ENCODE assay signal across 16 mouse cellular contexts in the genomic region with DNA sequence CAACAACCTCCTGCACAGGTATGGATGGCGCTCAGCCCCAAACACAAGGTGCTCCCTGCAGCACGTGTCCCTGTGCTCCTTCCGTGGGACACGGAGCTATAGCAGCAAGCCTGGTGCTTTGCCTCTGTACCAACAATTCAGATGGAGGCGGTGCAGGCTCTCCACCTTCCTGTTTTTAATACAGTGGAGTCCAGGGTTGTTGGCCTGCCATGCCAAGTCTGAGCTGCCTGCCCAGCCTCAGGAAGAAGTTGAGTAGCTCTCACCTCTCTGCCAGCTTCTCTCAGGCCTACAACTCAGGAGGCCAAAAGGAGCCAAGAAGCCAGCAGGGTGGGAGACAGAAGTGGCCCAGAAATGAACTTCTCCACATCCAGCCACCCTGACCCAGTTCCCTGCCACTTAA.
DNase-seq lines count a peak whose midpoint lies in the region; ATAC-seq and TF ChIP-seq lines count a peak whose summit lies in the region.
"Had no signal": no experiment of that assay in that cellular context is flagged by ENCODE, and none has a peak within 500 bp of the region (broad histone marks: within the 10 kb centered on the region; RNA-seq: fewer than 3 reads in every experiment).

No protein-coding gene starts in this region.

- H3K27me3 ChIP-seq in forebrain, embryonic 15.5 days, result no peaks in the 10 kb centered on the region
- H3K27me3 ChIP-seq in forebrain, embryonic 13.5 days, result no peaks in the 10 kb centered on the region
- no peaks in the 10 kb centered on the region for H3K27me3 ChIP-seq in hindbrain, embryonic 16.5 days (replicated peaks; ENCODE audit: control insufficient read depth, insufficient read depth, low read length)
- 0 out of 2 replicates have a peak, but pooled peaks cover 7% of the 10 kb centered on the region for H3K27me3 ChIP-seq in hindbrain, embryonic 13.5 days
- no peaks in the 10 kb centered on the region for H3K27me3 ChIP-seq in stomach, postnatal 0 days (ENCODE audit: control insufficient read depth, insufficient read depth, low read length)
- H3K27me3 ChIP-seq: embryonic facial prominence, embryonic 13.5 days; liver, embryonic 15.5 days had no signal

- H3K27ac ChIP-seq in forebrain, embryonic 15.5 days (replicated peaks), result peak overlapping the region; percentile 89
- H3K27ac ChIP-seq in forebrain, embryonic 13.5 days, result no peak overlapping the region
- H3K27ac ChIP-seq in hindbrain, embryonic 16.5 days (ENCODE audit: low read depth, low read length), result 0 out of 2 replicates have a peak overlapping the region, but pooled peaks have one; percentile 26
- H3K27ac ChIP-seq in hindbrain, embryonic 13.5 days, result no peak overlapping the region
- H3K27ac ChIP-seq in stomach, postnatal 0 days (replicated peaks), result peak overlapping the region; percentile 40; the same call in 1 of the 2 replicates
- H3K27ac ChIP-seq: embryonic facial prominence, embryonic 13.5 days; forebrain, embryonic 10.5 days; hindbrain, embryonic 10.5 days; liver, embryonic 15.5 days had no signal

- H3K4me3 ChIP-seq in forebrain, embryonic 15.5 days, result no peak overlapping the region
- no peak overlapping the region for H3K4me3 ChIP-seq in forebrain, embryonic 13.5 days
- H3K4me3 ChIP-seq in hindbrain, embryonic 16.5 days (ENCODE audit: low read length), result no peak overlapping the region
- H3K4me3 ChIP-seq in hindbrain, embryonic 13.5 days, result no peak overlapping the region
- no peak overlapping the region for H3K4me3 ChIP-seq in lung, adult 2 months (replicated peaks; ENCODE audit: extremely low read depth, low read depth, low read length)
- H3K4me3 ChIP-seq in stomach, postnatal 0 days (ENCODE audit: low read depth, low read length), result no peak overlapping the region
- H3K4me3 ChIP-seq: embryonic facial prominence, embryonic 13.5 days; forebrain, embryonic 10.5 days; hindbrain, embryonic 10.5 days; liver, embryonic 15.5 days had no signal

- no peaks in the 10 kb centered on the region for H3K9me3 ChIP-seq in forebrain, embryonic 15.5 days
- H3K9me3 ChIP-seq in forebrain, embryonic 13.5 days (replicated peaks), result peaks cover 8% of the 10 kb centered on the region
- H3K9me3 ChIP-seq in hindbrain, embryonic 16.5 days (ENCODE audit: control insufficient read depth, low read length), result no peaks in the 10 kb centered on the region
- H3K9me3 ChIP-seq in hindbrain, embryonic 13.5 days, result no peaks in the 10 kb centered on the region
- H3K9me3 ChIP-seq in stomach, postnatal 0 days (ENCODE audit: control insufficient read depth, low read length), result no peaks in the 10 kb centered on the region
- H3K9me3 ChIP-seq: liver, embryonic 15.5 days had no signal

- peaks cover 9% of the 10 kb centered on the region; the same call in 1 of the 2 replicates for H3K36me3 ChIP-seq in forebrain, embryonic 15.5 days
- peaks cover 38% of the 10 kb centered on the region for H3K36me3 ChIP-seq in forebrain, embryonic 13.5 days (ENCODE audit: poor library complexity, severe bottlenecking)
- H3K36me3 ChIP-seq in hindbrain, embryonic 16.5 days (ENCODE audit: control insufficient read depth, insufficient read depth, low read length), result peaks cover 15% of the 10 kb centered on the region; the same call in 1 of the 2 replicates
- peaks cover 46% of the 10 kb centered on the region for H3K36me3 ChIP-seq in hindbrain, embryonic 13.5 days
- 0 out of 2 replicates have a peak, but pooled peaks cover 4% of the 10 kb centered on the region for H3K36me3 ChIP-seq in stomach, postnatal 0 days (ENCODE audit: control insufficient read depth, insufficient read depth, low read length)
- H3K36me3 ChIP-seq: liver, embryonic 15.5 days had no signal

- no peak overlapping the region for H3K4me2 ChIP-seq in forebrain, embryonic 15.5 days (replicated peaks)
- no peak overlapping the region for H3K4me2 ChIP-seq in forebrain, embryonic 13.5 days
- no peak overlapping the region for H3K4me2 ChIP-seq in hindbrain, embryonic 16.5 days (ENCODE audit: low read length)
- H3K4me2 ChIP-seq in hindbrain, embryonic 13.5 days, result no peak overlapping the region
- H3K4me2 ChIP-seq in stomach, postnatal 0 days (replicated peaks; ENCODE audit: low read depth), result no peak overlapping the region
- H3K4me2 ChIP-seq: embryonic facial prominence, embryonic 13.5 days; liver, embryonic 15.5 days had no signal

- no peak for ATAC-seq in forebrain, embryonic 15.5 days (replicated peaks)
- no peak for ATAC-seq in forebrain, embryonic 13.5 days
- no peak for ATAC-seq in hindbrain, embryonic 16.5 days
- no peak for ATAC-seq in hindbrain, embryonic 13.5 days (ENCODE audit: low FRiP score)
- no peak for ATAC-seq in stomach, postnatal 0 days (ENCODE audit: low FRiP score, low TSS enrichment)

- no peak for TF ChIP-seq EP300 in stomach, postnatal 0 days (optimal IDR thresholded peaks at IDR 0.05)

- 97% methylated on average over 5 of the region's 5 CpGs for WGBS in forebrain, embryonic 15.5 days
- over 99% methylated on average over 5 of the region's 5 CpGs for WGBS in forebrain, embryonic 13.5 days
- 91% methylated on average over 5 of the region's 5 CpGs for WGBS in hindbrain, embryonic 16.5 days
- WGBS in hindbrain, embryonic 13.5 days, result 90% methylated on average over 5 of the region's 5 CpGs
- 60% methylated on average over 5 of the region's 5 CpGs for WGBS in lung, adult 2 months
- WGBS in stomach, postnatal 0 days, result 95% methylated on average over 5 of the region's 5 CpGs

- no peak for TF ChIP-seq CTCF in lung, adult 2 months (IDR thresholded peaks at IDR 0.05; ENCODE audit: insufficient read depth, low read length)
- no peak for TF ChIP-seq CTCF in stomach, postnatal 0 days (IDR thresholded peaks at IDR 0.05; ENCODE audit: low read depth)

- DNase-seq in lung, adult 18-20 months, result peak; percentile 50 to 62
- no peak for DNase-seq in lung, adult 2 months
- DNase-seq in stomach, postnatal 0 days (ENCODE audit: low spot score), result no peak
- no peak for DNase-seq in thymus, adult 18-20 months
- DNase-seq: cerebellum, adult 11 months; gastrocnemius, postnatal 14 days; midbrain, embryonic 14.5 days; thymus, postnatal 4 days had no signal

- no peak overlapping the region for H3K9ac ChIP-seq in forebrain, embryonic 15.5 days (replicated peaks)
- no peak overlapping the region for H3K9ac ChIP-seq in forebrain, embryonic 13.5 days
- no peak overlapping the region for H3K9ac ChIP-seq in hindbrain, embryonic 16.5 days (ENCODE audit: low read depth, low read length)
- H3K9ac ChIP-seq in hindbrain, embryonic 13.5 days, result no peak overlapping the region
- no peak overlapping the region for H3K9ac ChIP-seq in stomach, postnatal 0 days (ENCODE audit: low read length)
- H3K9ac ChIP-seq: embryonic facial prominence, embryonic 13.5 days; liver, embryonic 15.5 days had no signal

- no peak for TF ChIP-seq POLR2A in lung, adult 2 months (IDR thresholded peaks at IDR 0.05; ENCODE audit: borderline replicate concordance, extremely low read depth, low read depth, low read length)

- peaks cover 59% of the 10 kb centered on the region for H3K4me1 ChIP-seq in forebrain, embryonic 15.5 days
- H3K4me1 ChIP-seq in forebrain, embryonic 13.5 days, result peaks cover 51% of the 10 kb centered on the region
- H3K4me1 ChIP-seq in hindbrain, embryonic 16.5 days (ENCODE audit: control insufficient read depth, insufficient read depth, low read depth, low read length), result peaks cover 27% of the 10 kb centered on the region
- H3K4me1 ChIP-seq in hindbrain, embryonic 13.5 days (replicated peaks), result peaks cover 55% of the 10 kb centered on the region
- H3K4me1 ChIP-seq in lung, adult 2 months (ENCODE audit: control insufficient read depth, insufficient read depth, low read length), result peaks cover 46% of the 10 kb centered on the region
- H3K4me1 ChIP-seq in stomach, postnatal 0 days (replicated peaks; ENCODE audit: control insufficient read depth, insufficient read depth), result no peaks in the 10 kb centered on the region; the same call in 1 of the 2 replicates

Comparison
In these comparisons a context has a peak if more than half of its experiments do, and no peak if none do; other contexts are left out.
1. H3K27ac ChIP-seq: peak in forebrain, embryonic 15.5 days (single experiment), hindbrain, embryonic 16.5 days (single experiment) and stomach, postnatal 0 days (single experiment); none in forebrain, embryonic 13.5 days (single experiment) and hindbrain, embryonic 13.5 days (single experiment).
2. DNase-seq: peak in lung, adult 18-20 months (2 of 2); none in lung, adult 2 months (single experiment), stomach, postnatal 0 days (single experiment) and thymus, adult 18-20 months (0 of 2).